Mouse (Mus musculus) gastrocnemius, postnatal 25 days (tissue): ENCODE results near the gene Gdpd1. TPM values are rescaled to one million over a fixed set of nuclear protein-coding genes. Genes with fewer than 3 reads are reported as not detected.

ENCODE experiments used
- DNase-seq: peaks from one replicate; pipeline ENCODE4 v3.0.0; 2022
- microRNA-seq, 2 experiments: library from miRNA; unstranded; fragments of <30 nt; microRNA quantifications; one replicate each; pipeline ENCODE4 v1.2.0; 2021; ENCODE audit warnings: borderline replicate concordance in 2 of 2
- total RNA-seq, 2 experiments: library from RNA; stranded (reverse); gene quantifications; 1 replicate in 1 of 2; 2 replicates in 1 of 2; pipeline ENCODE4 v1.2.3; 2021

Gdpd1 gene
- total RNA-seq, 2 experiments from 2014 or later, result 3.5 to 4.2 TPM

DNA sequence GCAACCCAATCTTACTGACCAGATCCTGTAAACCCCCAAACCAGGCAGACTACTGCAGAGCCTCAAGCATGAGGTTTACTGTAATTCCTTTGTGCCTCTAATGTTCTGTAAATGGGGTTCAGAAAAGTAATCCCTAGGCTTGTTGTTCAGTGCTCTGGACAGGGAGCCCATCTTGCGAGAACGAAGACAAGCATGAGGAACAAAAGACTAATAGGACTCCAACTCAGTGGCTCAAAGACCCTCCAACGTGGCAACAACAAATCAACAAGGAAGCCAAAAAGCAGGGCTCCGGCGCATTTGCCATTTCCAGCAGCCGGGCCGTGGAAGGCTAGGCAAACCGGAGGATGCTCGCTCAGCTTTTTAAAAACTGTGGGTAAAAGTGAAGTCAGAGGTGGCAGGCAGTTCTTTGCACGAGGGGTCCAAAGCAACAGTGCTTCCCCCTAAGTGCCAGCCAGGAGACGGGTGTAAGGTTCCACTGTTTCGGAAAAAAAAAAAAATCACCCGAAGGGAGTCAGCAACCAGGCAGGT, 81.3 kb downstream of the Gdpd1 start:
- DNase-seq, result no peak

DNA sequence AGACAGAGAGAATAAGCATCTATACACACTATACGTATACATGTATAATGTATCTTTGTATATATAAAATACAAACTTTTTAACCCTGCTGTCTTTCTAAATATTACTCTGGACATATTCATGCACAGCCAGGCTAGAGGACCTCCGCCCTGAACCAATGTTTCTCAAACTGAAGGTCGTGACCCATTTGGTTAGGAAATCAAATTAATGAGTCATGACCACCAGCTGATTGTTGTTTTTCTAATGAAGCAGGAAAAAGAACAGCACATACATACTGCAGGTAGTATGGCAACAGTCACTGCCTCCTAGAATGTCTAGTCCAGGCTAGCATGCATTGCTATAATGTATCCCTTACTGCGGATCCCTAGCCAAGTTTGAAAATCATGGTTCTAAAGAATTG, 82.6 kb downstream of the Gdpd1 start:
- no peak for DNase-seq

DNA sequence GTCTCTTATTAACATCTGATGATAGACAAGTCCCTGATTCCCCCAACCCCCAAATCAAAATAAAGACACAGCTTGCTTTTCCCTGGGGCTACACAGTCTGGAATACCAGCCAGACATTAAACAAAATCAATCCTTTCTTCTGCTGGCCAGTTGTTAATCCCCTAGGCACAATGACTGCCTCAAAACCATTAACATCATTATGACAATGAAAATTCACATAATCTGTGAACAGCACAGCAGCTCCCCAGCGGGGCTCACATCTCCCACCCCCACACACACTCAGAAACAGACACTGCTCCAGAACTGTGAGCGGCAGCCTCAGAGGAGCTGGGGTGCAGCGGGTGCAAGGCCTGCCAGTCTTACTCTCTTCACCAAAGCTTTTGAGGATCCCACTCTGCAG, 83.6 kb downstream of the Gdpd1 start:
- DNase-seq, result no peak

DNA sequence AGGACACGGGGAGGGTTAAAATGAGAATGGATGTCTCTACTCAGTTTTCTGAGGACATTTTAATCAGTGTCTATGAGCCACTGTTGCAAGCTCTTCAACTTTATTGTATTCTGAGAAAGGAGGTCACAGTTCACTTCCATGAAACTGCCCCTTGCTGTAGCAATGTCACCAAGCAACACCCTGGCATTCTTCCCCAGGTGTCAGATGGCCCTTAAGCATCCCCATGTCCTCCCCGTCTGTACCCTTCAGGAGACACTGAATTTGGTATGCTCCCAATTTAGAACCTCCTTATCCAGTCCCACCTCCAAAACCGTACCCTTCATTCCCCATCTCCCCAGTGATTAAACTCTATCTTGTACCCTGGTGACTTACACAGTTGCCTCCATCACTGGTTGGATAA, 88.9 kb downstream of the Gdpd1 start:
- no peak for DNase-seq

Small RNA genes lying within 50 kb of the gene (microRNA-seq; reads per million reads assigned to microRNA genes)
- gene Mir301, result 92.1 to 186 reads per million in 2 experiments

Other genes starting within 250 kb of the Gdpd1 start
- 1 to 10 TPM; 3.7 to 8.0 TPM for gene Ypel2, start 80.4 kb downstream of the Gdpd1 start, total RNA-seq
- 1 to 10 TPM; 6.7 to 7.2 TPM for gene Smg8, start 12.7 kb upstream of the Gdpd1 start, total RNA-seq
- gene Prr11, start 34.6 kb upstream of the Gdpd1 start, total RNA-seq, result under 1 TPM; 0.36 to 0.51 TPM
- 1 to 10 TPM; 3.7 to 3.9 TPM for gene Ska2, start 35.2 kb upstream of the Gdpd1 start, total RNA-seq
- 1 to 10 TPM; 2.7 to 3.6 TPM for gene Trim37, start 53.0 kb upstream of the Gdpd1 start, total RNA-seq